Mouse (Mus musculus): ENCODE measurements at regions not wholly inside any gene's neighbourhood (a gene's known extent, or its start where the extent isn't known, plus 50 kb on each side); places are given as distances from the start of the nearest gene placed in this dataset.
A peak's percentile ranks its signal among the peaks of the same experiment; 100 is the strongest.

- peak; percentile 9 for DNase-seq
Observed at GRCm38 (mm10) chr11:25538641-25539258, 671.8 kb downstream of the 5730522E02Rik start.

DNA sequence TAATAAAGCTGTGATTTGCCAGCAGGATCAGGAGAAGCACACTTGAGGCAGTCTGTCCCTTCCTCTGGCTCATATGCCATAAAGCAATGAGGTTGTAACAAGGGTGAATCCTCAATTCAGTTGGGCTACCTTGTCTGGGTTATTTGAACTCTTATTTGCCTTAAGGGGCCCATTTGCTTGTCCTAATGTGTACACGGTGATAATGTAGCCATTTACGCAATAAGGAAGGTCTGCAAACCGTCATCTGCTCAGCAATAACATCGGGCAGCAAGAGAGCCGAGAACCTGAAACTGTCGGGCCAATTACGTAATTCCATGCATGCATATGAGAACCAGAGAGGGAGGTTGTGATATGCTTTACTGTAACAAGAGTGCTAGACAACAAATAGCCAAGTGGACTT lies 674.5 kb downstream of the 5730522E02Rik start:
- no peak for DNase-seq

DNA sequence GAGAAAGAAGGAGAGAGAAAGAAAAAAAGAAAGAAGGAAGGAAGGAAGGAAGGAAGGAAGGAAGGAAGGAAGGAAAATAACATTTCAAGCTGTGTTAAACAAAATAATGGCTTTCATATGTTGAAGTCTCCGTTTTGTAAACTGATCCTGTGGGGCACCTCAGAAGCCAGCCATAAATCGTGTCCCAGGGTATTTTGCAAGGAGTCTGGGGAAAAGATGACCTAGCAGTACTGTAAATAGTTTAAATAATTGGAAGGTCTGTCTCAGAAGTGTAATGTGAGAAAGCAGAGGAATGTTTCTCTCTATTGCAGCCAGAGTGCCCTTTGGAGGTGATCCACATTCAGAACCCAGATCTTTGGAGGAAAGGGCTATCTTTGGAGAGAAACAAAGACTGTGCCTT lies 677.5 kb downstream of the 5730522E02Rik start:
- DNase-seq, result no peak

GRCm38 (mm10) chr11:25531668-25532398 lies 678.7 kb downstream of the 5730522E02Rik start:
- no peak for DNase-seq

GRCm38 (mm10) chr11:25528056-25528455 lies 682.5 kb downstream of the 5730522E02Rik start:
- no peak for DNase-seq

GRCm38 (mm10) chr11:25518903-25519302 lies 691.7 kb downstream of the 5730522E02Rik start:
- DNase-seq, result no peak

- DNase-seq, result no peak
Observed at GRCm38 (mm10) chr11:25518131-25518530, 692.4 kb downstream of the 5730522E02Rik start.

DNA sequence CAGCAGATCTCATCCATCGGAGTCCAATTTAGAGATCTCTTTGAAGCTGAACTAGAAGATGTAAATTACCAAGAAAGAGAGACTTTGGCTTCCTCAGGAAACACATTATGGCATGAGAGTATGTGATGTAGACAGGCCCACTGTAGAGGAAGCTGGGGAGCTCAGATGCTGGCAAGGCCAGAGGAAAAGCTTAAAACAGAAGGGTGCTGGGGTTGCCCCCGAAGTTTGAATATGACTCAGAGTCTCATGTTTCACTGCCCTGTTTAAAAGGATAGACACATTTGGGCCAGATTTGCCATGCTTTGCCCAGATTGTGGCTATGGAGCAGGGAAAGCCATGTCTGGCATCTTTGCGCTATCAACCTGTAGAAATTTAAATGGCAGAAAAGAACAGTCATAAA lies 705.1 kb downstream of the 5730522E02Rik start:
- no peak for DNase-seq

DNA sequence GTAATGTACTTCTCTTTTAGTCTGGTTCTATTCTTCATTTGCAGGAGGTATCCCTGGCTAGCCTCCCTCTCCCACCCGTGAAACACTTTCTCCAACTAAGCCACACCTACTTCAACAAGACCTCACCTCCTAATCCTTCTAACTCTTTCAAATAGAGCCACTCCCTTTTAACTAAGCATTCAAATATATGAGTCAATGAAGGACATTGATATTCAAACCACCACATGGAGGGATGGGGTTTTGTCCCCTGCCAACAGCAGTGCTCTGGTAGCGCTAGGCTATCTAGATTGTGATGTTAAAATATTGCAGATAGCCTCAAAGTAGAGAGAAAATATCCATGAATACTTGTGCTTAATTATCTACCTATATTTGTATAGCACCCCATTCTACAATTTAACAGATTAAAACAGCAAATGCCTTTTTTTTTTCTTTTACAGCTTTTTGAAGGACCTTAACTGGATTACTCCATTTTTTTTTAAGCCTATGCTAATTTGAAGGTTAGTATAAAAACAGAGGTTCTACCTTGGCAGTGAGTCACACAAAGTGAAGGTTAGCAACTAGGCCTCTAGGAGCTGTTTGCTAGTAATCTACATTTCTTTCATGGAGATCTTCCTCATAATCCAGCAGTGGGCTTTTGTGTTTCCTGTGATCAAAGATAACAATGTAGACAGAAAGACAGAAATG lies 736.7 kb downstream of the 5730522E02Rik start:
- DNase-seq, result no peak

DNA sequence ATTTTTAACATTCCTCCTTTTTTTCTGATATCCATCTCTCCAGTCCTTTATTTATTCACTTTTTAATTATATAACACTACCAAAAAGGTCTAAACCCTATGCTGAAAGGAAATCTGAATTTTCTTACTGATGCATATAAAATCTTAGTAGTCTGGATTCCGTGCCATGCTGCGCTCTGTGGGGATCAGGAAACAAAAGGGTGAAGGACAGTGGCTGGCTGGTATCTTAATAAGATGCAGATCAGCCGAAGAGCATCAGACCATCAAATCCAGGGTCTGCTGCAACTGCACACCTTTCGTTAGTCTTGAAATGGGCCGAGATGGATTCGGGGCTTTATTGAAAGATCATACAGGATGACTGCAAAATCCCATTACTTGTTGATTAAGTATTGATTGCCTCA lies 740.7 kb downstream of the 5730522E02Rik start:
- no peak for DNase-seq

GRCm38 (mm10) chr11:25437206-25437605 lies 773.4 kb downstream of the 5730522E02Rik start:
- DNase-seq, result no peak

GRCm38 (mm10) chr11:25435645-25436044 lies 774.9 kb downstream of the 5730522E02Rik start:
- no peak for DNase-seq

DNA sequence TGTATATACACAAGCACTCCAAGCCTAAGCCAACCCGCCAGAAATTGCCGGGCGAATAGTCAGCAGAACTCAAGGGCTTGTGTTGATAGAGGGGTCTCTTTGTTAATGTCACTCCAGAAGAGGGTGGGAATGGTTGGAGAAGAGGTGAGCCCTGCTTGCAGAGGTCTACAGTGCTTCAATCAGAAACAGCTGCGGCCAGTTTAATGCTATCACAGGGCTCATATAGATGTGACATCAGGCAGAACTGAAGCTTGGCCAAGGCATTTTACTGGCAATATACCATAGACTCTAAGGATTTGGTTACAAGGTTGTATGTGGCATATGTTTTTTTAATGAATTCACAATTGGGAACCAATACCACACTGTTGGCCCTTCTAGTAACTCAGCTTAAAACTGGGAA lies 787.4 kb downstream of the 5730522E02Rik start:
- no peak for DNase-seq

- DNase-seq, result no peak
Observed at GRCm38 (mm10) chr11:25421486-25421885, 789.1 kb downstream of the 5730522E02Rik start.

DNA sequence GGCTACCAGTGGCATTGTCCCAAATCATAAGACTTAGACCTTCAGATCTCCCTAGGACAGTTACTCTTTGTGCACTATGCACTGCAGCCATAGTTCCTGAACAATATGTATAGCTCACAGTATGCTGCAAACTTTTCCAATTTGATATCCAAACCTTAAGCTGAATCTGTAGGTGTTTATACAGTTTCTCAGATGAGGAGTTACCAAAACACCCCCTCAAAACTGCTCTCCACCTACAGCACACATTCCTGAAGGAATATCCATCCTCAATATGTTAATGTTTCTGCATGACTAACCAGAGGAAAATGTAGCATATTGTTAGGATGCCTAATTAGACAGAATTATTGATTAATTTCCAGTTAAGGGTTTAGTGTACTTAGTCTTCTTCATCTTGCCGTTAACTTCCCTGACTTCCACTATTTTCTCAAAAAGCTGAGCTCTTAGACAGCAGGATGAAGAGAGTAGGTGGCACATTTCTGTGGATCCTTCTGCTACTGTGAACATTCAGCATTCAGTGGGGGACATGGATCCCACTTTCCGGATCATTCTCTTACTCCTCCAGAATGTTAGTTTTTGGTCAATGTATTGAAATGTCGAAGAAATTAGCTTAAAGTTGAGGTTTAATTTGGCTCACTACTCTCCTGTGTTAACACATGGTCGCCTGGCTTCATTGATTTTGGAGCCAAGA lies 800.0 kb downstream of the 5730522E02Rik start:
- no peak for DNase-seq

DNA sequence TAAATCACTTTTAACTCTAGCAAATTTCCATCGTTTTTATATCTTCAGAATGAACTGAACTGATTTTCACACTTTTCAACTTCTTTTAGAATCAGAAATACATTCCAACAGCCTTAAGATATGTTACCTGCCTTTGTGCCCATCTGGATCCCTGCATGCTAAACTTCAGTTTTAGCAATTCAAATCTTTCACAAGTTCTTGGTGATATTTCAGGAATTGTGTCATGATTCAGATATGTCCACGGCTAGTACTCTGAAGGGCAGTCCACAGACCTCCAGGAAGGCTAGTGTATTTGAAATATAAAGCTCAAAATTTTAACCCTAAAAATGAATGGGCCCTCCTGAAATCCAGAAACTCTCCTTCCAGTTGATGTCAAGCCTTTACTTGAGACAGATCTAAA lies 818.9 kb downstream of the 5730522E02Rik start:
- no peak for DNase-seq

GRCm38 (mm10) chr11:25367111-25367510 lies 843.5 kb downstream of the 5730522E02Rik start:
- no peak for DNase-seq

GRCm38 (mm10) chr11:25365433-25365832 lies 845.1 kb downstream of the 5730522E02Rik start:
- no peak for DNase-seq

DNA sequence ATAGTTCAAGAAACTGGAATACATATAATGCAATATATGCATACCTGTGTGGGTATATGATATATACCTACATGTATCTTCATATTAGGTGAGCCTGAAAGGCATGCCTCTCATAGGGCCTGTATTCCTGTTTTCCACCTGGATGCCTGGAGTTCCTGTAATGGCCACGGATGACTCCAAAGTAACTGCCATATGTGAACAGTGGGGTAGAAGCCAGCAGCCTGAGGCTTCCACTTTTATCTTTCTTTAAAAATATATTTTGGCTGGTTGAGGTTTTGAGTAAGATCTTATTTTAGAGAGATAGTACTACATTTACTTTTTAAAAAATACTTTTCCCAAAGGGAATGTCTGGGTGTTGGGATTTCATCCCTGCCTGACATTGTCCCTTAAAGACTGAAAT lies 850.8 kb downstream of the 5730522E02Rik start:
- no peak for DNase-seq

GRCm38 (mm10) chr11:25357717-25358411 lies 852.7 kb downstream of the 5730522E02Rik start:
- DNase-seq, result no peak

- DNase-seq, result no peak
Observed at GRCm38 (mm10) chr11:25356671-25357586, 853.6 kb downstream of the 5730522E02Rik start.
